Mouse (Mus musculus) intestine, postnatal 0 days (tissue): ENCODE results near the gene Ltbp3. TPM values are rescaled to one million over a fixed set of nuclear protein-coding genes. Genes with fewer than 3 reads are reported as not detected.

Experiments used
- ATAC-seq: fragments of 200-750 bp; cut with Nextera tagmentation; 2 replicates; pipeline ENCODE4 v1.8.0; 2017; ENCODE audit warnings: mild to moderate bottlenecking, moderate TSS enrichment, moderate library complexity
- H3K27ac ChIP-seq: fragments of 300-500 bp; sonication (generic); 2 replicates; pipeline ENCODE4 v1.5.1; 2014; ENCODE audit warnings: mild to moderate bottlenecking, low read depth, low read length, moderate library complexity
- H3K27me3 ChIP-seq: fragments of 300-500 bp; sonication (generic); replicated peaks from 2 replicates; pipeline ENCODE4 v1.6.1; 2014; ENCODE audit warnings: low read length, mixed read lengths; ENCODE audit not compliant: control insufficient read depth, insufficient read depth
- H3K36me3 ChIP-seq: fragments of 300-500 bp; sonication (generic); 2 replicates; pipeline ENCODE4 v1.6.1; 2014; ENCODE audit warnings: mild to moderate bottlenecking, moderate library complexity; ENCODE audit not compliant: control insufficient read depth, insufficient read depth
- H3K4me1 ChIP-seq: fragments of 300-500 bp; sonication (generic); replicated peaks from 2 replicates; pipeline ENCODE4 v1.6.1; 2014; ENCODE audit warnings: antibody characterized with exemption, low read length, mixed read lengths; ENCODE audit not compliant: control insufficient read depth, insufficient read depth
- H3K4me2 ChIP-seq: fragments of 300-500 bp; sonication (generic); replicated peaks from 2 replicates; pipeline ENCODE4 v1.6.1; 2014; ENCODE audit warnings: low read depth, mild to moderate bottlenecking, moderate library complexity
- H3K4me3 ChIP-seq: fragments of 300-500 bp; sonication (generic); 2 replicates; pipeline ENCODE4 v1.5.1; 2014; ENCODE audit warnings: low read depth, low read length
- H3K9ac ChIP-seq: fragments of 300-500 bp; sonication (generic); 2 replicates; pipeline ENCODE4 v1.6.1; 2014; ENCODE audit warnings: mild to moderate bottlenecking, low read depth, low read length
- H3K9me3 ChIP-seq: fragments of 300-500 bp; sonication (generic); 2 replicates; pipeline ENCODE4 v1.6.1; 2016; ENCODE audit warnings: mixed run types; ENCODE audit not compliant: control insufficient read depth
- CTCF ChIP-seq: sonication (generic); IDR thresholded peaks from 2 replicates; pipeline ENCODE4 v1.5.1; 2016; ENCODE audit warnings: low read depth, mild to moderate bottlenecking, control low read depth, antibody characterized with exemption, moderate library complexity
- WGBS: fragments of 180-500 bp; shearing (Covaris S2); extraction: QIAGEN DNeasy Blood & Tissue Kit; methylation state at CpG from one replicate; pipeline ENCODE4 v1.1.7; 2014; 5-methylcytosine and 5-hydroxymethylcytosine counted together
- polyA plus RNA-seq: library from polyadenylated mRNA; unstranded; fragments of >200 nt; fragmentation: Nextera tagmentation; extraction: Ambion mirVana; gene quantifications from 2 replicates; pipeline ENCODE4 v1.2.1, GENCODE M21; 2015

Ltbp3 gene
- polyA plus RNA-seq, 1 experiment from 2014 or later = 11.9 TPM

- no peak overlapping the region for H3K9ac ChIP-seq
- H3K36me3 ChIP-seq = no peaks in the 10 kb centered on the region
- no peaks in the 10 kb centered on the region for H3K27me3 ChIP-seq
- H3K4me3 ChIP-seq = no peak overlapping the region
- peak; percentile 17; the same call in 1 of the 2 replicates for TF ChIP-seq CTCF
- no peak overlapping the region for H3K27ac ChIP-seq
- ATAC-seq = no peak
- H3K4me1 ChIP-seq = no peaks in the 10 kb centered on the region
- no peaks in the 10 kb centered on the region for H3K9me3 ChIP-seq
- WGBS = 73% methylated on average over 9 of the region's 9 CpGs
- no peak overlapping the region for H3K4me2 ChIP-seq
Observed at GRCm38 (mm10) chr19:5777387-5778032, 36.8 kb downstream of the Ltbp3 start.

- Histone ChIP-seq H3K9ac (no peak overlapping the region), H3K9me3 (no peaks in the 10 kb centered on the region), H3K27ac (no peak overlapping the region), H3K4me1 (no peaks in the 10 kb centered on the region), H3K4me2 (no peak overlapping the region), H3K4me3 (no peak overlapping the region), H3K27me3 (no peaks in the 10 kb centered on the region), H3K36me3 (no peaks in the 10 kb centered on the region)
- 63% methylated on average over 8 of the region's 8 CpGs for WGBS
- no peak for ATAC-seq
- no peak for TF ChIP-seq CTCF
Observed at GRCm38 (mm10) chr19:5778312-5778711, 37.6 kb downstream of the Ltbp3 start.

GRCm38 (mm10) chr19:5780203-5780602 is 39.5 kb downstream of the Ltbp3 start:
- Histone ChIP-seq H3K9ac (no peak overlapping the region), H3K4me2 (no peak overlapping the region)
- 61% methylated on average over 7 of the region's 7 CpGs for WGBS

GRCm38 (mm10) chr19:5781532-5781931 is 40.8 kb downstream of the Ltbp3 start:
- WGBS = 84% methylated on average over 6 of the region's 6 CpGs
- H3K9me3 ChIP-seq = no peaks in the 10 kb centered on the region
- no peak for TF ChIP-seq CTCF
- H3K9ac ChIP-seq = no peak overlapping the region
- H3K4me1 ChIP-seq = no peaks in the 10 kb centered on the region
- H3K36me3 ChIP-seq = no peaks in the 10 kb centered on the region
- H3K4me2 ChIP-seq = no peak overlapping the region
- ATAC-seq = no peak
- no peak overlapping the region for H3K4me3 ChIP-seq
- H3K27ac ChIP-seq = no peak overlapping the region
- H3K27me3 ChIP-seq = no peaks in the 10 kb centered on the region

More at GRCm38 (mm10) chr19:5780203-5780602, 39.5 kb downstream of the Ltbp3 start:
- Histone ChIP-seq H3K9me3 (no peaks in the 10 kb centered on the region), H3K27me3 (no peaks in the 10 kb centered on the region), H3K4me1 (no peaks in the 10 kb centered on the region), H3K27ac (no peak overlapping the region), H3K36me3 (no peaks in the 10 kb centered on the region), H3K4me3 (no peak overlapping the region)
- TF ChIP-seq CTCF = peak; percentile 72
- no peak for ATAC-seq

GRCm38 (mm10) chr19:5782121-5782520 is 41.4 kb downstream of the Ltbp3 start:
- no peaks in the 10 kb centered on the region for H3K27me3 ChIP-seq
- H3K9ac ChIP-seq = no peak overlapping the region
- WGBS = 95% methylated on average over 1 of the region's 1 CpGs
- no peaks in the 10 kb centered on the region for H3K36me3 ChIP-seq
- H3K4me3 ChIP-seq = no peak overlapping the region
- H3K4me2 ChIP-seq = no peak overlapping the region
- no peaks in the 10 kb centered on the region for H3K4me1 ChIP-seq
- H3K27ac ChIP-seq = no peak overlapping the region
- ATAC-seq = no peak
- H3K9me3 ChIP-seq = no peaks in the 10 kb centered on the region
- TF ChIP-seq CTCF = no peak

GRCm38 (mm10) chr19:5784958-5785577 is 44.4 kb downstream of the Ltbp3 start:
- Histone ChIP-seq H3K27ac (no peak overlapping the region), H3K4me3 (no peak overlapping the region), H3K4me1 (no peaks in the 10 kb centered on the region), H3K9ac (no peak overlapping the region), H3K9me3 (no peaks in the 10 kb centered on the region), H3K36me3 (no peaks in the 10 kb centered on the region), H3K4me2 (no peak overlapping the region), H3K27me3 (no peaks in the 10 kb centered on the region)
- no peak for ATAC-seq
- TF ChIP-seq CTCF = no peak
- WGBS = 67% methylated on average over 10 of the region's 10 CpGs
